Mouse (Mus musculus) c-Kit-positive CD71-positive TER-119-negative erythroid progenitor cells, embryonic 14.5 days (primary cell): ENCODE results near the gene Srsf1.

Experiments
- DNase-seq: peaks from one replicate; pipeline ENCODE4 v3.0.0-alpha.2; 2013; ENCODE audit warnings: low read depth

Srsf1 gene

GRCm38 (mm10) chr11:88046944-88047794 is at the start of gene Srsf1:
Gene Srsf1, plus strand, starts transcription at chr11:88047373.
- peak; percentile 95 for DNase-seq

- DNase-seq = no peak
Measured at GRCm38 (mm10) chr11:87999751-88000150, 47.4 kb upstream of the Srsf1 start.

GRCm38 (mm10) chr11:88002738-88003137 is 44.4 kb upstream of the Srsf1 start:
- DNase-seq = no peak

- DNase-seq = no peak
Measured at GRCm38 (mm10) chr11:88004123-88004522, 43.0 kb upstream of the Srsf1 start.

- DNase-seq = no peak
Measured at GRCm38 (mm10) chr11:88008641-88009040, 38.5 kb upstream of the Srsf1 start.

- DNase-seq = no peak
Measured at GRCm38 (mm10) chr11:88009542-88010190, 37.5 kb upstream of the Srsf1 start.

GRCm38 (mm10) chr11:88011208-88011913 is 35.8 kb upstream of the Srsf1 start:
- no peak for DNase-seq

- DNase-seq = no peak
Measured at GRCm38 (mm10) chr11:88011914-88012419, 35.2 kb upstream of the Srsf1 start.

GRCm38 (mm10) chr11:88012621-88013244 is 34.4 kb upstream of the Srsf1 start:
- no peak for DNase-seq

- DNase-seq = no peak
Measured at GRCm38 (mm10) chr11:88013632-88014031, 33.5 kb upstream of the Srsf1 start.

GRCm38 (mm10) chr11:88015161-88015560 is 32.0 kb upstream of the Srsf1 start:
- no peak for DNase-seq

- DNase-seq = no peak
Measured at GRCm38 (mm10) chr11:88015795-88016194, 31.4 kb upstream of the Srsf1 start.

- no peak for DNase-seq
Measured at GRCm38 (mm10) chr11:88023933-88024332, 23.2 kb upstream of the Srsf1 start.

- DNase-seq = no peak
Measured at GRCm38 (mm10) chr11:88027391-88028035, 19.7 kb upstream of the Srsf1 start.

GRCm38 (mm10) chr11:88028193-88028684 is 18.9 kb upstream of the Srsf1 start:
- DNase-seq = no peak

- no peak for DNase-seq
Measured at GRCm38 (mm10) chr11:88030219-88030618, 17.0 kb upstream of the Srsf1 start.

- DNase-seq = no peak
Measured at GRCm38 (mm10) chr11:88030836-88031235, 16.3 kb upstream of the Srsf1 start.

GRCm38 (mm10) chr11:88031753-88032152 is 15.4 kb upstream of the Srsf1 start:
- DNase-seq = no peak

- DNase-seq = no peak
Measured at GRCm38 (mm10) chr11:88035970-88036369, 11.2 kb upstream of the Srsf1 start.

- DNase-seq = no peak
Measured at GRCm38 (mm10) chr11:88036761-88037251, 10.4 kb upstream of the Srsf1 start.

GRCm38 (mm10) chr11:88037386-88037785 is 9.8 kb upstream of the Srsf1 start:
- no peak for DNase-seq
